Mouse (Mus musculus) neural tube, embryonic 12.5 days (tissue): ENCODE results near the gene Gm45140. TPM values are rescaled to one million over a fixed set of nuclear protein-coding genes. Genes with fewer than 3 reads are reported as not detected.

ENCODE experiments used
- ATAC-seq: fragments of 200-750 bp; cut with Nextera tagmentation; 2 replicates; pipeline ENCODE4 v1.8.0; 2017; ENCODE audit warnings: low read depth, mild to moderate bottlenecking, moderate TSS enrichment, moderate library complexity; ENCODE audit not compliant: low FRiP score
- H3K27ac ChIP-seq: fragments of 300-500 bp; sonication (generic); 2 replicates; pipeline ENCODE4 v1.5.1; 2016
- H3K27me3 ChIP-seq: fragments of 300-500 bp; sonication (generic); replicated peaks from 2 replicates; pipeline ENCODE4 v1.6.1; 2016; ENCODE audit warnings: mild to moderate bottlenecking
- H3K36me3 ChIP-seq: fragments of 300-500 bp; sonication (generic); 2 replicates; pipeline ENCODE4 v1.6.1; 2016; ENCODE audit warnings: mild to moderate bottlenecking
- H3K4me1 ChIP-seq: fragments of 300-500 bp; sonication (generic); 2 replicates; pipeline ENCODE4 v1.6.1; 2016
- H3K4me2 ChIP-seq: fragments of 300-500 bp; sonication (generic); replicated peaks from 2 replicates; pipeline ENCODE4 v1.6.1; 2016; ENCODE audit warnings: mild to moderate bottlenecking
- H3K4me3 ChIP-seq: fragments of 300-500 bp; sonication (generic); 2 replicates; pipeline ENCODE4 v1.5.1; 2016
- H3K9ac ChIP-seq: fragments of 300-500 bp; sonication (generic); 2 replicates; pipeline ENCODE4 v1.6.1; 2016; ENCODE audit warnings: mild to moderate bottlenecking
- H3K9me3 ChIP-seq: fragments of 300-500 bp; sonication (generic); 2 replicates; pipeline ENCODE4 v1.6.1; 2016; ENCODE audit warnings: mild to moderate bottlenecking
- WGBS: fragments of 180-500 bp; shearing (Covaris S2); methylation state at CpG from one replicate; pipeline ENCODE4 v1.1.7; 2016; 5-methylcytosine and 5-hydroxymethylcytosine counted together
- polyA plus RNA-seq: library from polyadenylated mRNA; unstranded; fragments of >200 nt; fragmentation: Nextera tagmentation; extraction: Ambion mirVana; gene quantifications from 2 replicates; pipeline ENCODE4 v1.2.1, GENCODE M21; 2016

Gene Gm45140
- polyA plus RNA-seq, 1 experiment from 2014 or later: 6.2 TPM

DNA sequence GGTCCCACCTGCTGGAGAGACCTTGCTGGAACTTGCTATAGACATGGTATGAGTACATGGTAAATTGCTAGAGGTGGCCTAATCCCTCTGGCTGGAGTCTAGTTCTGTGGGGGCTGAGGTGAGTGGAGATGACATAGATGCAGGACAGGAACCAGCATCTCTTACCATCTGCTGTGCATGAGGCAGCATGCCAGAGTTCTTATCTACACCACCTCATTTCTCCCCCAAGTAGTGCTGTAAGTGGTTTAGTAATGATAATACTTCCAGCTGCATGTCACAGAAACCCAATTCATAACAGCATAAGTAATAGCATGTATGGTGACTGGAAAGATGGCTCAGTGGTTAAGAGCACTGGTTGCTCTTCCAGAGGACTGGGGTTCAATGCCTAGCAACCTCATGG lies 95.1 kb downstream of the Gm45140 start:
- Histone ChIP-seq H3K36me3 (no peaks in the 10 kb centered on the region), H3K4me1 (peaks cover 19% of the 10 kb centered on the region), H3K9me3 (no peaks in the 10 kb centered on the region), H3K27ac (no peak overlapping the region), H3K9ac (no peak overlapping the region), H3K27me3 (no peaks in the 10 kb centered on the region), H3K4me3 (no peak overlapping the region), H3K4me2 (no peak overlapping the region)
- ATAC-seq: no peak

DNA sequence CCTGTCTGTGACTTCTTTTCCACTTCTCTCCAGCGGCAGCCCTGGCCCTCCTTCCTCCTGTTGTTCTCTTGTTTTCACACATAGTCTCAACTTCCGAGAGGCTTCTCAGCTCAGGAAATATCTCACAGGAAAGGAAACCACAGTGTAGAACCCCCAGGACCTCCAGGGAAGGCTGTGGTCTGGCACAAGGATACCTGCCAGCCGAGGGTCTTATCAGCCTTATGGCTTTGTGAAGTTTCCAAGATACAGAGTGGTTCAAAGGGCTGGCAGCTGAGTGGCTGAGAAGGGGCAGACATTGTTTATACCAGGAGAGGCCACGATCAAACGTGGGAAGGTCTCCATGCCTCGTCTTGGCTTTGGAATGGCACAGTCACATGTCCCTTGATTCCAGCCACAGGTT lies 95.7 kb downstream of the Gm45140 start:
- WGBS: 59% methylated on average over 6 of the region's 6 CpGs
- H3K4me2 ChIP-seq: no peak overlapping the region
- H3K4me1 ChIP-seq: peaks cover 19% of the 10 kb centered on the region
- no peak overlapping the region for H3K4me3 ChIP-seq
- H3K27me3 ChIP-seq: no peaks in the 10 kb centered on the region
- H3K27ac ChIP-seq: no peak overlapping the region
- no peak for ATAC-seq
- no peak overlapping the region for H3K9ac ChIP-seq
- H3K9me3 ChIP-seq: no peaks in the 10 kb centered on the region
- no peaks in the 10 kb centered on the region for H3K36me3 ChIP-seq

Other genes starting within 250 kb of the Gm45140 start
- 3.1 and 4.1 TPM in 2 replicates for gene Prokr1, start 245.1 kb downstream of the Gm45140 start, polyA plus RNA-seq
- gene Aplf, start 163.6 kb downstream of the Gm45140 start, polyA plus RNA-seq: 12.3 and 13.0 TPM in 2 replicates
- 8.7 and 9.3 TPM in 2 replicates for gene Efcc1, start 104.9 kb downstream of the Gm45140 start, polyA plus RNA-seq
- 1.6 and 2.8 TPM in 2 replicates for gene Gp9, start 57.7 kb downstream of the Gm45140 start, polyA plus RNA-seq
- gene Rab43, start 23.6 kb downstream of the Gm45140 start, polyA plus RNA-seq: 9.2 and 10.8 TPM in 2 replicates
- 43.9 and 44.5 TPM in 2 replicates for gene Isy1, start 3.0 kb upstream of the Gm45140 start, polyA plus RNA-seq
- 795 and 826 TPM in 2 replicates for gene Cnbp, start 15.3 kb upstream of the Gm45140 start, polyA plus RNA-seq
- 156 and 161 TPM in 2 replicates for gene Copg1, start 52.0 kb upstream of the Gm45140 start, polyA plus RNA-seq
- 34.4 and 41.1 TPM in 2 replicates for gene Hmces, start 78.1 kb upstream of the Gm45140 start, polyA plus RNA-seq
- gene H1fx, start 145.8 kb upstream of the Gm45140 start, polyA plus RNA-seq: 114 TPM in 2 replicates
- 231 and 251 TPM in 2 replicates for gene Rab7, start 209.5 kb upstream of the Gm45140 start, polyA plus RNA-seq
- 264 and 275 TPM in 2 replicates for gene Rpn1, start 248.7 kb upstream of the Gm45140 start, polyA plus RNA-seq